Mouse (Mus musculus) kidney, postnatal 4 days (tissue): ENCODE data around the gene Mgll.

Source experiments
- DNase-seq, 2 experiments: peaks; one replicate each; pipeline ENCODE4 v3.0.0; 2021; ENCODE audit warnings: mixed read lengths in 2 of 2

Mgll gene

GRCm38 (mm10) chr6:88775267-88775666, 51.1 kb downstream of the Mgll start:
- no peak for DNase-seq

GRCm38 (mm10) chr6:88776336-88776923, 52.2 kb downstream of the Mgll start:
- DNase-seq: no peak

GRCm38 (mm10) chr6:88776964-88777363, 52.8 kb downstream of the Mgll start:
- no peak for DNase-seq

- no peak for DNase-seq
Observed at GRCm38 (mm10) chr6:88778047-88778688, 54.0 kb downstream of the Mgll start.

GRCm38 (mm10) chr6:88779755-88780154, 55.5 kb downstream of the Mgll start:
- DNase-seq: no peak

- no peak for DNase-seq
Observed at GRCm38 (mm10) chr6:88781919-88782318, 57.7 kb downstream of the Mgll start.

- no peak for DNase-seq
Observed at GRCm38 (mm10) chr6:88782981-88783397, 58.8 kb downstream of the Mgll start.

GRCm38 (mm10) chr6:88784691-88785173, 60.5 kb downstream of the Mgll start:
- DNase-seq: peak in 1 of 2 experiments; percentile 65

- no peak for DNase-seq
Observed at GRCm38 (mm10) chr6:88785331-88785730, 61.1 kb downstream of the Mgll start.

- DNase-seq: peak in 1 of 2 experiments; percentile 44
Observed at GRCm38 (mm10) chr6:88785781-88786542, 61.8 kb downstream of the Mgll start.

- DNase-seq: no peak
Observed at GRCm38 (mm10) chr6:88786732-88787445, 62.7 kb downstream of the Mgll start.

- DNase-seq: peak; percentile 47 to 68
Observed at GRCm38 (mm10) chr6:88787496-88787895, 63.3 kb downstream of the Mgll start.

GRCm38 (mm10) chr6:88788219-88788618, 64.0 kb downstream of the Mgll start:
- no peak for DNase-seq

- no peak for DNase-seq
Observed at GRCm38 (mm10) chr6:88791299-88791698, 67.1 kb downstream of the Mgll start.

- peak in 1 of 2 experiments; percentile 58 for DNase-seq
Observed at GRCm38 (mm10) chr6:88792147-88792691, 68.0 kb downstream of the Mgll start.

- peak in 1 of 2 experiments; percentile 59 for DNase-seq
Observed at GRCm38 (mm10) chr6:88793243-88793642, 69.0 kb downstream of the Mgll start.

- no peak for DNase-seq
Observed at GRCm38 (mm10) chr6:88793872-88794271, 69.7 kb downstream of the Mgll start.

GRCm38 (mm10) chr6:88794561-88794971, 70.4 kb downstream of the Mgll start:
- no peak for DNase-seq

GRCm38 (mm10) chr6:88800191-88800590, 76.0 kb downstream of the Mgll start:
- no peak for DNase-seq

GRCm38 (mm10) chr6:88800735-88801134, 76.5 kb downstream of the Mgll start:
- no peak for DNase-seq

GRCm38 (mm10) chr6:88803051-88803450, 78.8 kb downstream of the Mgll start:
- no peak for DNase-seq

- DNase-seq: no peak
Observed at GRCm38 (mm10) chr6:88803957-88804695, 79.9 kb downstream of the Mgll start.
